Mouse (Mus musculus) cortical plate, adult 2 months (tissue): ENCODE measurements at regions not wholly inside any gene's neighbourhood (a gene's known extent, or its start where the extent isn't known, plus 50 kb on each side); places are given as distances from the start of the nearest gene placed in this dataset.

Source experiments
- H3K27ac ChIP-seq: fragments of 200-500 bp; 2 replicates; pipeline ENCODE4 v1.5.1; 2012; ENCODE audit warnings: low read length, control low read depth, inconsistent platforms; ENCODE audit not compliant: insufficient read depth
- H3K4me1 ChIP-seq: fragments of 200-500 bp; 2 replicates; pipeline ENCODE4 v1.6.1; 2011; ENCODE audit warnings: low read length; ENCODE audit not compliant: control insufficient read depth, insufficient read depth
- H3K4me3 ChIP-seq: fragments of 200-500 bp; 2 replicates; pipeline ENCODE4 v1.5.1; 2011; ENCODE audit warnings: mild to moderate bottlenecking, low read length, control low read depth; ENCODE audit not compliant: insufficient read depth
- CTCF ChIP-seq: fragments of 200-500 bp; IDR thresholded peaks from 2 replicates; pipeline ENCODE4 v1.5.1; 2011; ENCODE audit warnings: mild to moderate bottlenecking, control low read depth, low read length; ENCODE audit not compliant: insufficient read depth; ENCODE audit errors: extremely low read depth
- POLR2A ChIP-seq: fragments of 200-500 bp; IDR thresholded peaks from 2 replicates; pipeline ENCODE4 v1.6.1; 2011; ENCODE audit warnings: mild to moderate bottlenecking, low read length, control low read depth; ENCODE audit not compliant: insufficient read depth; ENCODE audit errors: extremely low read depth

- Histone ChIP-seq H3K4me1 (no peaks in the 10 kb centered on the region), H3K27ac (no peak overlapping the region), H3K4me3 (no peak overlapping the region)
- TF ChIP-seq CTCF = no peak
- no peak for TF ChIP-seq POLR2A
Observed at GRCm38 (mm10) chr9:32836371-32836770, 200.3 kb downstream of the Ets1 start.

GRCm38 (mm10) chr9:32847361-32847760, 211.3 kb downstream of the Ets1 start:
- Histone ChIP-seq H3K4me1 (no peaks in the 10 kb centered on the region), H3K27ac (no peak overlapping the region), H3K4me3 (no peak overlapping the region)
- no peak for TF ChIP-seq CTCF
- TF ChIP-seq POLR2A = no peak

GRCm38 (mm10) chr9:32852282-32852681, 216.3 kb downstream of the Ets1 start:
- Histone ChIP-seq H3K4me1 (no peaks in the 10 kb centered on the region), H3K4me3 (no peak overlapping the region), H3K27ac (no peak overlapping the region)
- TF ChIP-seq POLR2A (no peak), CTCF (no peak)

- Histone ChIP-seq H3K4me3 (no peak overlapping the region), H3K4me1 (no peaks in the 10 kb centered on the region; the same call in 1 of the 2 replicates), H3K27ac (no peak overlapping the region)
- TF ChIP-seq CTCF (no peak), POLR2A (no peak)
Observed at GRCm38 (mm10) chr9:32863286-32863685, 227.3 kb downstream of the Ets1 start.

GRCm38 (mm10) chr9:32868936-32869335, 232.9 kb downstream of the Ets1 start:
- no peak for TF ChIP-seq CTCF
- TF ChIP-seq POLR2A = no peak
- Histone ChIP-seq H3K4me1 (no peaks in the 10 kb centered on the region), H3K4me3 (no peak overlapping the region), H3K27ac (no peak overlapping the region)

- TF ChIP-seq POLR2A = no peak
- H3K4me1 ChIP-seq = no peaks in the 10 kb centered on the region
- no peak overlapping the region for H3K27ac ChIP-seq
- no peak overlapping the region for H3K4me3 ChIP-seq
Observed at GRCm38 (mm10) chr9:32874306-32874875, 238.4 kb downstream of the Ets1 start.

GRCm38 (mm10) chr9:32882819-32883587, 247.0 kb downstream of the Ets1 start:
- H3K4me1 ChIP-seq = no peaks in the 10 kb centered on the region
- no peak overlapping the region for H3K4me3 ChIP-seq
- TF ChIP-seq POLR2A (no peak), CTCF (no peak)
- H3K27ac ChIP-seq = no peak overlapping the region

GRCm38 (mm10) chr9:32886008-32886650, 250.1 kb downstream of the Ets1 start:
- Histone ChIP-seq H3K27ac (no peak overlapping the region), H3K4me1 (no peaks in the 10 kb centered on the region), H3K4me3 (no peak overlapping the region)
- TF ChIP-seq POLR2A (no peak), CTCF (no peak)

GRCm38 (mm10) chr9:32899801-32900200, 263.8 kb downstream of the Ets1 start:
- TF ChIP-seq POLR2A = no peak
- TF ChIP-seq CTCF = no peak
- H3K27ac ChIP-seq = no peak overlapping the region
- no peak overlapping the region for H3K4me3 ChIP-seq
- no peaks in the 10 kb centered on the region for H3K4me1 ChIP-seq

- no peaks in the 10 kb centered on the region for H3K4me1 ChIP-seq
- TF ChIP-seq POLR2A (no peak), CTCF (no peak)
- H3K27ac ChIP-seq = no peak overlapping the region
- no peak overlapping the region for H3K4me3 ChIP-seq
Observed at GRCm38 (mm10) chr9:32901287-32901686, 265.3 kb downstream of the Ets1 start.
